Mouse (Mus musculus) embryonic facial prominence, embryonic 11.5 days (tissue): ENCODE measurements around the gene Cnr2. TPM values are rescaled to one million over a fixed set of nuclear protein-coding genes. Genes with fewer than 3 reads are reported as not detected.

Source experiments
- ATAC-seq: fragments of 200-750 bp; cut with Nextera tagmentation; replicated peaks from 2 replicates; pipeline ENCODE4 v1.8.0; 2017; ENCODE audit warnings: low read depth; ENCODE audit not compliant: insufficient number of reproducible peaks, low FRiP score, low TSS enrichment
- DNase-seq: peaks from one replicate; pipeline ENCODE4 v3.0.0-alpha.2; 2015; ENCODE audit warnings: low spot score
- H3K27ac ChIP-seq: fragments of 300-500 bp; sonication (generic); replicated peaks from 2 replicates; pipeline ENCODE4 v1.5.1; 2014; ENCODE audit warnings: mild to moderate bottlenecking, low read depth, low read length, control low read depth
- H3K27me3 ChIP-seq: fragments of 300-500 bp; sonication (generic); 2 replicates; pipeline ENCODE4 v1.6.1; 2014; ENCODE audit warnings: mild to moderate bottlenecking, low read length, moderate library complexity, mixed read lengths; ENCODE audit not compliant: control insufficient read depth, insufficient read depth
- H3K36me3 ChIP-seq: fragments of 300-500 bp; sonication (generic); replicated peaks from 2 replicates; pipeline ENCODE4 v1.6.1; 2014; ENCODE audit warnings: low read depth, mild to moderate bottlenecking, low read length, moderate library complexity, mixed read lengths; ENCODE audit not compliant: control insufficient read depth, insufficient read depth
- H3K4me1 ChIP-seq: fragments of 300-500 bp; sonication (generic); 2 replicates; pipeline ENCODE4 v1.6.1; 2014; ENCODE audit warnings: low read length, mixed read lengths; ENCODE audit not compliant: control insufficient read depth, insufficient read depth
- H3K4me2 ChIP-seq: fragments of 300-500 bp; sonication (generic); 2 replicates; pipeline ENCODE4 v1.6.1; 2014; ENCODE audit warnings: low read depth, mild to moderate bottlenecking, control low read depth, low read length, moderate library complexity
- H3K4me3 ChIP-seq: fragments of 300-500 bp; sonication (generic); 2 replicates; pipeline ENCODE4 v1.5.1; 2014; ENCODE audit warnings: low read depth, low read length, control low read depth
- H3K9ac ChIP-seq: fragments of 300-500 bp; sonication (generic); replicated peaks from 2 replicates; pipeline ENCODE4 v1.6.1; 2014; ENCODE audit warnings: mild to moderate bottlenecking, control low read depth, low read length
- H3K9me3 ChIP-seq: fragments of 300-500 bp; sonication (generic); replicated peaks from 2 replicates; pipeline ENCODE4 v1.6.1; 2016; ENCODE audit warnings: mild to moderate bottlenecking, low read length, inconsistent platforms, mixed read lengths; ENCODE audit not compliant: control insufficient read depth
- WGBS: fragments of 180-500 bp; shearing (Covaris S2); extraction: QIAGEN DNeasy Blood & Tissue Kit; methylation state at CpG from one replicate; pipeline ENCODE4 v1.1.7; 2014; 5-methylcytosine and 5-hydroxymethylcytosine counted together
- polyA plus RNA-seq: library from polyadenylated mRNA; unstranded; fragments of >200 nt; fragmentation: Nextera tagmentation; extraction: Ambion mirVana; gene quantifications from 2 replicates; pipeline ENCODE4 v1.2.1, GENCODE M21; 2014

Gene Cnr2
- polyA plus RNA-seq, 1 experiment from 2014 or later, result 0.43 TPM

DNA sequence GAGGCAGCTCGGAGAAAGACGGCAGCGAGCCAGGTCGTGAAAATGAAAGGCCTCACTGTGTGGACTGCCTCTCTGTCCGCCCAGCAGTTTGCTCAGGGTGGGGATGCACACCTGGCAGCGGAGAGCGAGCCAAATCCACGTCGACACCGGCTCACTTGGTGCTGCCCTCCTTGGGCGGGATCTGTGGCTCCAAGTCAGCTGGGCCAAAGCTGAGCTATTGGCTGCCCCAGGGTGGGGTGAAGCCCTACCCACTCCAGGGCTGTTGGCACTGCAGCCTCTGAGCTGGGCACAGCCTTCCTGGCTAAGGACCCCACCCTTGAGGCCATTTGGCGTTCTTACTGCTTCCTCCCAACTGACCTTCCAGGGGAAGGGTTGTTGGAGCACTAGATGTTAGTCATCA is 69.2 kb downstream of the Cnr2 start:
- no peak for ATAC-seq
- H3K27me3 ChIP-seq, result no peaks in the 10 kb centered on the region
- H3K9ac ChIP-seq, result peak overlapping the region; percentile 60
- H3K4me2 ChIP-seq, result peak overlapping the region; percentile 70
- WGBS, result 5% methylated on average over 12 of the region's 12 CpGs
- H3K4me1 ChIP-seq, result no peaks in the 10 kb centered on the region; the same call in 1 of the 2 replicates
- H3K9me3 ChIP-seq, result no peaks in the 10 kb centered on the region
- peak overlapping the region; percentile 69 for H3K4me3 ChIP-seq
- H3K36me3 ChIP-seq, result peaks cover 16% of the 10 kb centered on the region
- no peak for DNase-seq
- no peak overlapping the region for H3K27ac ChIP-seq

DNA sequence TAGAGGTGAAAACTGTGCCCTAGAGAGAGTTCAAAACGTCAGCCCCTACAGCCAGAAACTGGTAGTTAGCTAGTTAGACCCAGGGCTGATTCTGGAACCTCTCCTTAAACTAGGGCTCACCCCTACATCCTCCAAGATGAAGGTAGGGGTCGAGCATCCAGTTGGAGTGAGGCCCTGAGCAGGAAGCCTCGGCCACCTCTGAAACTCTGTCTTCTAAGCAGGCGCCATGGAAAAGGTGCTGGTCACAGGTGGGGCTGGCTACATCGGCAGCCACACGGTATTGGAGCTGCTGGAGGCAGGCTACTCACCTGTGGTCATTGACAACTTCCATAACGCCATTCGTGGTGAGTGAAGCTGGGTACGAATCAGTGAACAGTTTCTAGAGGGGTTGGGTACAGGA is 69.9 kb downstream of the Cnr2 start:
- ATAC-seq (no peak), DNase-seq (no peak)
- Histone ChIP-seq H3K36me3 (peaks cover 16% of the 10 kb centered on the region), H3K27me3 (no peaks in the 10 kb centered on the region), H3K9ac (no peak overlapping the region), H3K27ac (no peak overlapping the region), H3K4me2 (no peak overlapping the region), H3K9me3 (no peaks in the 10 kb centered on the region), H3K4me3 (no peak overlapping the region), H3K4me1 (no peaks in the 10 kb centered on the region; the same call in 1 of the 2 replicates)
- WGBS, result 81% methylated on average over 9 of the region's 9 CpGs

DNA sequence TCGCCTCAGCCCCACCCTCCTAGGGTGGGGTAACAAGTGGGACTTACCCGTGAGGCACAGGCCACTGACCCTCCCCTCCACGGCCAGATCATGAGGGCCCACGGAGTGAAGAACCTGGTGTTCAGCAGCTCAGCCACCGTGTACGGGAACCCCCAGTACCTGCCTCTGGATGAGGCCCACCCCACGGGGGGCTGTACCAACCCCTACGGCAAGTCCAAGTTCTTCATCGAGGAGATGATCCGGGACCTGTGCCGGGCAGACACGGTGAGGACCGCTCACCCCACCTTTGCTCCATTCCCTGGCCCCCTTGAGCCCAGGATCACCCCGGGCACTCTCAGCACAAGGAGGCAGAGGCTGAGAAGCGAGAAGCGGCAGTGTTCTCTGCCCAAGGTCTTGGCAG is 71.1 kb downstream of the Cnr2 start:
- Histone ChIP-seq H3K9me3 (no peaks in the 10 kb centered on the region), H3K36me3 (peaks cover 16% of the 10 kb centered on the region), H3K4me3 (no peak overlapping the region), H3K9ac (no peak overlapping the region), H3K27ac (no peak overlapping the region), H3K27me3 (no peaks in the 10 kb centered on the region), H3K4me1 (no peaks in the 10 kb centered on the region; the same call in 1 of the 2 replicates), H3K4me2 (no peak overlapping the region)
- ATAC-seq (no peak), DNase-seq (no peak)
- WGBS, result 91% methylated on average over 16 of the region's 16 CpGs

DNA sequence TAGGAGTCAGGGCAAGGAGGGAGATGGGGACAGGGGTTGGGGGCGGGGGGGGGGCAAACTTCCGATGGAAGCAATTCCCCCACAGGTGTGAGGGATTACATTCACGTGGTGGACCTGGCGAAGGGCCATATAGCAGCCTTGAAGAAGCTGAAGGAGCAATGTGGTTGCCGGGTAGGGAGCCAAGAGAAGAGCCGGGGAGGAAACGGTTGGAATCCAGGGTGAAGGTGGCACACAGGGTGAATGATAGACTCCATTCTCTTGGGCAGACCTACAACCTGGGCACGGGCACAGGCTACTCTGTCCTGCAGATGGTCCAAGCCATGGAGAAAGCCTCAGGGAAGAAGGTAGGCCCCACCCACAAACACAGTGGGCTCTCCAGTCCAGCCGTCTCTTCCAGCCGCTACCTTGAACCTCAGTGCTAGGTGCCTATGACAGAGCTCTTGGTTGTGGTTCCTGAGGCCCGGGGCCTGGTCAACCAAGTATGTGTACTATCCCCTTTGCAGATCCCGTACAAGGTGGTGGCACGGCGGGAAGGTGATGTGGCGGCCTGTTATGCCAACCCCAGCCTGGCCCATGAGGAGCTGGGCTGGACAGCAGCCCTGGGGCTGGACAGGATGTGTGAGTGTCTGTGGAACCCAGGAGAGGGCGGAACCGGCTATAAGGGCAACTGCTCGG is 72.0 kb downstream of the Cnr2 start:
- Histone ChIP-seq H3K27ac (no peak overlapping the region), H3K27me3 (no peaks in the 10 kb centered on the region), H3K4me2 (no peak overlapping the region), H3K4me3 (no peak overlapping the region), H3K9ac (no peak overlapping the region), H3K36me3 (peaks cover 16% of the 10 kb centered on the region), H3K9me3 (no peaks in the 10 kb centered on the region), H3K4me1 (no peaks in the 10 kb centered on the region; the same call in 1 of the 2 replicates)
- DNase-seq (no peak), ATAC-seq (no peak)
- 91% methylated on average over 18 of the region's 18 CpGs for WGBS

DNA sequence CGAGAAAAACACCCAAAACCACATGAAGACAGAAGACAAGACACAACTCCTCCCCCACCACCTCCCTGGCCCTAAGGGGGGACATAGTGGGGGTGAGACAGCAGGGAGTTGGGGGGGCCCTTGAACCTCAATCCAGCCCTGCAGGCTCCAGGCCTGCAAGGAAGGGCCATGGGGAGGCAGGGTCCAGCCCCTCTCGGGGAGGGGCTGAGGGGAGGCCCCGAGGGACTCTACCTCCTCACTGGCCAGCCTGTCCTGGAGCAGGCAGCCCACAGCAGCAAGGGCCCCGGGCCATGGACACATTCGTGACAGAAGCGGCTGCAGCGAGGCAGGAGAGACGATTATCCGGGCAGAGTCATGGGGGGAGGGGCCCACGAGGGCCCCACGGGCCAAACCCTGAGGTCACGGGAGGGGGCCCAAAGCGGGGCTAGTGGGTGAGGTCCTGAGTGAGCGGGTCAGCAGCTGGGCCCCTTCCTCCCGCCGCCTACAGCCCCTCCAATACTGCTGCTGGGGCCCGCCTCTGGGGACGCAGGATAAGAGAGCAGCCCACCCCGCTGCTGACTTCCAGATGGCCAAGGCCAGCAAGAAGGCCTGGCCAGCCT is 73.2 kb downstream of the Cnr2 start:
- WGBS, result 66% methylated on average over 19 of the region's 19 CpGs
- H3K27ac ChIP-seq, result no peak overlapping the region
- H3K4me3 ChIP-seq, result no peak overlapping the region
- ATAC-seq (no peak), DNase-seq (no peak)
- no peaks in the 10 kb centered on the region for H3K9me3 ChIP-seq
- no peak overlapping the region for H3K4me2 ChIP-seq
- no peak overlapping the region for H3K9ac ChIP-seq
- H3K36me3 ChIP-seq, result peaks cover 16% of the 10 kb centered on the region
- H3K4me1 ChIP-seq, result no peaks in the 10 kb centered on the region; the same call in 1 of the 2 replicates
- no peaks in the 10 kb centered on the region for H3K27me3 ChIP-seq

DNA sequence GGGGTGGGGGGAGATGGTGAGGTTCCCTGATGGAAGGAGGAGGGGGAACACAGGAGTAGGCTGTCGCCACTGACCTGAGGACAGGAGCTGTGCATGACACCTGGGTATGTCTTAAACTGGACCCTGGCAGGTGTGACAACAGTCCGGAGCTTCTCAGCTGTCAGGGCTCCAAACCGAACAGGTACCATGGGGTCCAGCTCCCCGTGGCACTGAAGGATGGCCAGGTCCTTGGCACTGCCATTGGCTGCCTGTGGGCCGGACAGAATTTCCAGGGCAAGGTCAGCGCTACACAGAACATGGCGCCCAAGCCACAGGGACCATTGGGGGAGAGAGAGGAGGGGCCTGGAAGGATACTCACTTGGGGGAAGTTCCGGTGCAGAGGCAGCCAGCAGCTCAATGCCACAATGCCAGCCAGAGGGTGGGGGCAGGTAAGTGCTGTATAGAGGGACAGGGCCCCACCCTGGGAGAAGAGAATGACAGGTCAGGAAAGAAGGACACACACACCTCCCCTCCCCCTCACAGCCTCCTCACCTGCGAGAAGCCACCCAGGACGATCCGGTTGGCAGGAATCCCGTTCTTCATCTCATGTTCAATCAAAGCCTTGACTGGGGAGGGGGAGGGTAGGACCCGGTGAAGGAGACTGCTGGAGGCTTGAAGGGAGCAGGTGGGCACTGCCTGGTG is 74.0 kb downstream of the Cnr2 start:
- H3K27me3 ChIP-seq, result no peaks in the 10 kb centered on the region
- H3K4me3 ChIP-seq, result no peak overlapping the region
- H3K4me1 ChIP-seq, result no peaks in the 10 kb centered on the region; the same call in 1 of the 2 replicates
- H3K9me3 ChIP-seq, result no peaks in the 10 kb centered on the region
- WGBS, result 89% methylated on average over 13 of the region's 13 CpGs
- peaks cover 16% of the 10 kb centered on the region for H3K36me3 ChIP-seq
- no peak overlapping the region for H3K27ac ChIP-seq
- no peak for DNase-seq
- no peak for ATAC-seq
- H3K9ac ChIP-seq, result no peak overlapping the region
- no peak overlapping the region for H3K4me2 ChIP-seq

Other genes starting within 250 kb of the Cnr2 start
- gene Ifnlr1, start 209.1 kb upstream of the Cnr2 start, polyA plus RNA-seq, result 0.59 and 0.70 TPM in 2 replicates
- not detected in 2 replicates for gene Il22ra1, start 167.2 kb upstream of the Cnr2 start, polyA plus RNA-seq
- 0.31 TPM in 1 of 2 replicates, not detected in the other for gene Myom3, start 135.7 kb upstream of the Cnr2 start, polyA plus RNA-seq
- 421 and 489 TPM in 2 replicates for gene Srsf10, start 39.6 kb upstream of the Cnr2 start, polyA plus RNA-seq
- 227 and 251 TPM in 2 replicates for gene Pnrc2, start 21.5 kb upstream of the Cnr2 start, polyA plus RNA-seq
- 39.2 and 45.5 TPM in 2 replicates for gene Fuca1, start 25.3 kb downstream of the Cnr2 start, polyA plus RNA-seq
- 67.0 and 76.0 TPM in 2 replicates for gene Hmgcl, start 51.1 kb downstream of the Cnr2 start, polyA plus RNA-seq
- gene Gale, start 68.3 kb downstream of the Cnr2 start, polyA plus RNA-seq, result 23.1 and 25.8 TPM in 2 replicates
- gene Lypla2, start 77.2 kb downstream of the Cnr2 start, polyA plus RNA-seq, result 99.6 and 114 TPM in 2 replicates
- 65.3 and 67.9 TPM in 2 replicates for gene Pithd1, start 91.9 kb downstream of the Cnr2 start, polyA plus RNA-seq
- gene Eloa, start 126.4 kb downstream of the Cnr2 start, polyA plus RNA-seq, result 49.9 and 51.0 TPM in 2 replicates
- 410 and 431 TPM in 2 replicates for gene Rpl11, start 158.0 kb downstream of the Cnr2 start, polyA plus RNA-seq
- 608 and 653 TPM in 2 replicates for gene Id3, start 248.1 kb downstream of the Cnr2 start, polyA plus RNA-seq